Comparison of ENCODE assay signal across 10 mouse cellular contexts in genomic region chr19:10244183-10244582, GRCm38 (mm10). TPM values are rescaled to one million over a fixed set of nuclear protein-coding genes. Genes with fewer than 3 reads are reported as not detected.
A peak's percentile ranks its signal among the peaks of the same experiment; 100 is the strongest.
DNase-seq lines count a peak whose midpoint lies in the region; ATAC-seq lines count a peak whose summit lies in the region.
"Had no signal": no experiment of that assay in that cellular context is flagged by ENCODE, and none has a peak within 500 bp of the region (broad histone marks: within the 10 kb centered on the region; RNA-seq: fewer than 3 reads in every experiment).

No protein-coding gene starts in this region.

- peaks cover 27% of the 10 kb centered on the region for H3K27me3 ChIP-seq in hindbrain, embryonic 10.5 days (ENCODE audit: insufficient read depth, poor library complexity, severe bottlenecking)
- H3K27me3 ChIP-seq in hindbrain, embryonic 16.5 days (replicated peaks; ENCODE audit: control insufficient read depth, insufficient read depth, low read length): peaks cover 4% of the 10 kb centered on the region
- H3K27me3 ChIP-seq: stomach, embryonic 15.5 days had no signal

- no peak overlapping the region for H3K4me2 ChIP-seq in hindbrain, embryonic 16.5 days (ENCODE audit: low read length)
- H3K4me2 ChIP-seq: embryonic facial prominence, embryonic 12.5 days; stomach, embryonic 15.5 days had no signal

- H3K4me3 ChIP-seq in hindbrain, embryonic 10.5 days: no peak overlapping the region
- no peak overlapping the region for H3K4me3 ChIP-seq in hindbrain, embryonic 16.5 days (ENCODE audit: low read length)
- H3K4me3 ChIP-seq: embryonic facial prominence, embryonic 12.5 days; stomach, embryonic 15.5 days had no signal

- 0 out of 2 replicates have a peak, but pooled peaks cover 3% of the 10 kb centered on the region for H3K9me3 ChIP-seq in hindbrain, embryonic 10.5 days
- H3K9me3 ChIP-seq in hindbrain, embryonic 16.5 days (ENCODE audit: control insufficient read depth, low read length): no peaks in the 10 kb centered on the region
- H3K9me3 ChIP-seq: embryonic facial prominence, embryonic 12.5 days; stomach, embryonic 15.5 days had no signal

- H3K4me1 ChIP-seq in hindbrain, embryonic 10.5 days (replicated peaks): peaks cover 58% of the 10 kb centered on the region
- no peaks in the 10 kb centered on the region; the same call in 1 of the 2 replicates for H3K4me1 ChIP-seq in hindbrain, embryonic 16.5 days (ENCODE audit: control insufficient read depth, insufficient read depth, low read depth, low read length)

- 28% methylated on average over 3 of the region's 3 CpGs for WGBS in hindbrain, embryonic 10.5 days
- 13% methylated on average over 2 of the region's 3 CpGs for WGBS in hindbrain, embryonic 16.5 days

- intact Hi-C loops in left cerebral cortex, postnatal 14 days (cut with DNase I): no loop called here

- ATAC-seq in hindbrain, embryonic 16.5 days: no peak
- no peak for ATAC-seq in erythroblast, adult 5-6 weeks (replicated peaks; ENCODE audit: low FRiP score, poor library complexity, severe bottlenecking)

- H3K36me3 ChIP-seq in hindbrain, embryonic 10.5 days: no peaks in the 10 kb centered on the region
- 0 out of 2 replicates have a peak, but pooled peaks cover 5% of the 10 kb centered on the region for H3K36me3 ChIP-seq in hindbrain, embryonic 16.5 days (ENCODE audit: control insufficient read depth, insufficient read depth, low read length)
- H3K36me3 ChIP-seq: embryonic facial prominence, embryonic 12.5 days; stomach, embryonic 15.5 days had no signal

- peak; percentile 50 for DNase-seq in hindbrain, embryonic 10.5 days (ENCODE audit: low spot score)
- DNase-seq in B cell, adult 2 months: peak; percentile 41 to 43
- peak; percentile 30 to 59 for DNase-seq in adrenal gland, adult 18-20 months (ENCODE audit: low spot score in 2 of 2)
- peak; percentile 48 to 58 for DNase-seq in frontal cortex, postnatal 25 days (ENCODE audit: low spot score in 2 of 2)
- DNase-seq in left cerebral cortex, postnatal 14 days (ENCODE audit: low spot score in 2 of 2): peak; percentile 65 to 66
- peak; percentile 63 to 70 for DNase-seq in right cerebral cortex, postnatal 10 days (ENCODE audit: low spot score in 2 of 2)

- no peak overlapping the region for H3K9ac ChIP-seq in hindbrain, embryonic 16.5 days (ENCODE audit: low read depth, low read length)
- H3K9ac ChIP-seq: embryonic facial prominence, embryonic 12.5 days; stomach, embryonic 15.5 days had no signal

- 0 out of 2 replicates have a peak overlapping the region, but pooled peaks have one; percentile 10 for H3K27ac ChIP-seq in hindbrain, embryonic 10.5 days
- H3K27ac ChIP-seq in hindbrain, embryonic 16.5 days (ENCODE audit: low read depth, low read length): no peak overlapping the region
- H3K27ac ChIP-seq: embryonic facial prominence, embryonic 12.5 days; stomach, embryonic 15.5 days had no signal

RNA-seq across cellular contexts. Expression of gene Myrf, which starts 3.6 kb away (rescaled TPM):
- polyA plus RNA-seq in hindbrain, embryonic 10.5 days (2016; fragmentation: Nextera tagmentation; extraction: Ambion mirVana): 2.1 and 2.7 TPM in 2 replicates
- 0.95 and 1.1 TPM in 2 replicates for polyA plus RNA-seq in hindbrain, embryonic 16.5 days (2015; fragmentation: Nextera tagmentation; extraction: Ambion mirVana)
- total RNA-seq in adrenal gland, adult 18-20 months (2021): 1 to 10 TPM; 2.1 to 2.8 TPM
- total RNA-seq in left cerebral cortex, postnatal 14 days (2021): 10 to 100 TPM in 1 of 2 experiments, 1 to 10 TPM in 1; 9.9 to 16.0 TPM
- not detected in 2 replicates for total RNA-seq in erythroblast, adult 5-6 weeks (2015; ENCODE audit: low replicate concordance)
- total RNA-seq in erythroblast, adult 5-6 weeks (2017; ENCODE audit: low replicate concordance): 0.42 TPM in 1 of 2 replicates, not detected in the other

RNA-seq across cellular contexts. Expression of gene Fen1, which starts 40.2 kb away (rescaled TPM):
- 135 and 181 TPM in 2 replicates for polyA plus RNA-seq in hindbrain, embryonic 10.5 days (2016; fragmentation: Nextera tagmentation; extraction: Ambion mirVana)
- 27.6 and 29.4 TPM in 2 replicates for polyA plus RNA-seq in hindbrain, embryonic 16.5 days (2015; fragmentation: Nextera tagmentation; extraction: Ambion mirVana)
- 10 to 100 TPM in 1 of 2 experiments, 1 to 10 TPM in 1; 7.1 to 12.4 TPM for total RNA-seq in adrenal gland, adult 18-20 months (2021)
- 1 to 10 TPM; 7.3 to 9.2 TPM for total RNA-seq in left cerebral cortex, postnatal 14 days (2021)
- 15.2 and 26.3 TPM in 2 replicates for total RNA-seq in erythroblast, adult 5-6 weeks (2015; ENCODE audit: low replicate concordance)
- 38.4 and 58.1 TPM in 2 replicates for total RNA-seq in erythroblast, adult 5-6 weeks (2017; ENCODE audit: low replicate concordance)

RNA-seq across cellular contexts. Expression of gene Tmem258, which starts 40.4 kb away (rescaled TPM):
- 387 and 389 TPM in 2 replicates for polyA plus RNA-seq in hindbrain, embryonic 10.5 days (2016; fragmentation: Nextera tagmentation; extraction: Ambion mirVana)
- polyA plus RNA-seq in hindbrain, embryonic 16.5 days (2015; fragmentation: Nextera tagmentation; extraction: Ambion mirVana): 281 and 311 TPM in 2 replicates
- total RNA-seq in adrenal gland, adult 18-20 months (2021): 100 to 1,000 TPM; 139 to 159 TPM
- 10 to 100 TPM; 84.1 to 88.2 TPM for total RNA-seq in left cerebral cortex, postnatal 14 days (2021)
- total RNA-seq in erythroblast, adult 5-6 weeks (2015; ENCODE audit: low replicate concordance): 87.8 and 120 TPM in 2 replicates
- total RNA-seq in erythroblast, adult 5-6 weeks (2017; ENCODE audit: low replicate concordance): 49.7 and 60.6 TPM in 2 replicates
